Mouse (Mus musculus): Measurements from ENCODE around the gene Farp1. TPM values are rescaled to one million over a fixed set of nuclear protein-coding genes. Genes with fewer than 3 reads are reported as not detected.

The Farp1 gene
- total RNA-seq, 1 experiment: 8.6 TPM

- no peaks in the 10 kb centered on the region for H3K36me3 ChIP-seq (ENCODE audit: control insufficient read depth, insufficient read depth, low read length, poor library complexity, severe bottlenecking)
- no peak overlapping the region for H3K27ac ChIP-seq (ENCODE audit: insufficient read depth, low read depth, low read length, poor library complexity, severe bottlenecking)
- H3K9me3 ChIP-seq (ENCODE audit: control insufficient read depth, insufficient read depth, low read depth, low read length): no peaks in the 10 kb centered on the region
- in situ Hi-C loops (cut with MboI; ENCODE audit: low sequenced_read_pairs in 2 of 2, unreplicated experiment in 2 of 2): loop anchor here in 1 of 2 experiments (25.0 kb wide), 2 partner anchors 167 to 317 kb away; no protein-coding TSS in a partner anchor
- TF ChIP-seq HCFC1 (IDR thresholded peaks at IDR 0.05; ENCODE audit: borderline replicate concordance, insufficient read depth, low read length) (no peak), CHD2 (IDR thresholded peaks at IDR 0.05; ENCODE audit: low read depth, low read length) (no peak), ZNF384 (IDR thresholded peaks at IDR 0.05; ENCODE audit: low read depth, low read length) (no peak), MAFK (IDR thresholded peaks at IDR 0.05; ENCODE audit: insufficient read depth, low read depth, low read length) (no peak), ZC3H11A (IDR thresholded peaks at IDR 0.05; ENCODE audit: borderline replicate concordance, low read depth, low read length) (no peak)
- no peaks in the 10 kb centered on the region; a peak in 1 of 4 replicates for H3K4me1 ChIP-seq (ENCODE audit: control insufficient read depth in 2 of 2, insufficient read depth in 2 of 2, low read length in 2 of 2, poor library complexity in 1 of 2)
- H3K4me3 ChIP-seq (ENCODE audit: insufficient read depth in 1 of 2, low read depth in 1 of 2, low read length in 2 of 2, poor library complexity in 1 of 2, severe bottlenecking in 1 of 2): no peak overlapping the region
- no peak for DNase-seq (ENCODE audit: low read depth, low spot score)
- H3K9ac ChIP-seq (ENCODE audit: insufficient read depth, low read depth, low read length, poor library complexity, severe bottlenecking): no peak overlapping the region
These were observed 235.5 kb downstream of the Farp1 start for GRCm38 (mm10) chr14:121270490-121270889.

DNA sequence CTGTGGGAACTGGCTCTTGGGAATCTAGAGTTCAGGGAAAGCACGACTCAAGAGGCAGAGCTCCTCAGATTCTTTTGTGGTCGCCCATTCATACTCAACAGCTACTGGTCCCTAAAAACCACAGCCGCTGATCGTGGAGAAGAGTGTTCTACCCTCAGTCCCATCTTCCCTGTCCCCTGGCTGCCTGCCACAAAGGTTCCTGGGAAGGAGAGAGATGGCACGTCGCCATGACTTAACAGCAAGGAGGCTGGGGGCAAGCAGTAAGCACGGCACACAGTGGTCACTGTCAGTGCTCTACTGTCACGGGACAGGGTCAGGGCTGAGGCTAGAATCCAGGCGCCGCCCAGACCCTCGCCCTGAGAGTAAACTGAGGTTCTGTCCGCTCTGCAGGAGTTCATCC lies 240.0 kb downstream of the Farp1 start:
- no peak for DNase-seq (ENCODE audit: low read depth, low spot score)
- H3K9ac ChIP-seq (ENCODE audit: insufficient read depth, low read depth, low read length, poor library complexity, severe bottlenecking): no peak overlapping the region
- in situ Hi-C loops (cut with MboI; ENCODE audit: low sequenced_read_pairs in 2 of 2, unreplicated experiment in 2 of 2): loop anchor here in 1 of 2 experiments (25.0 kb wide), 2 partner anchors 162 to 312 kb away; no protein-coding TSS in a partner anchor
- H3K27ac ChIP-seq (ENCODE audit: insufficient read depth, low read depth, low read length, poor library complexity, severe bottlenecking): no peak overlapping the region
- no peaks in the 10 kb centered on the region for H3K9me3 ChIP-seq (ENCODE audit: control insufficient read depth, insufficient read depth, low read depth, low read length)
- H3K36me3 ChIP-seq (ENCODE audit: control insufficient read depth, insufficient read depth, low read length, poor library complexity, severe bottlenecking): no peaks in the 10 kb centered on the region
- no peak overlapping the region for H3K4me3 ChIP-seq (ENCODE audit: insufficient read depth in 1 of 2, low read depth in 1 of 2, low read length in 2 of 2, poor library complexity in 1 of 2, severe bottlenecking in 1 of 2)
- no peaks in the 10 kb centered on the region for H3K4me1 ChIP-seq (ENCODE audit: control insufficient read depth in 2 of 2, insufficient read depth in 2 of 2, low read length in 2 of 2, poor library complexity in 1 of 2)
- TF ChIP-seq CHD2 (IDR thresholded peaks at IDR 0.05; ENCODE audit: low read depth, low read length): no peak
- TF ChIP-seq ZC3H11A (IDR thresholded peaks at IDR 0.05; ENCODE audit: borderline replicate concordance, low read depth, low read length): no peak
- TF ChIP-seq MAFK (IDR thresholded peaks at IDR 0.05; ENCODE audit: insufficient read depth, low read depth, low read length): no peak
- no peak for TF ChIP-seq ZNF384 (IDR thresholded peaks at IDR 0.05; ENCODE audit: low read depth, low read length)
- no peak for TF ChIP-seq HCFC1 (IDR thresholded peaks at IDR 0.05; ENCODE audit: borderline replicate concordance, insufficient read depth, low read length)

GRCm38 (mm10) chr14:121276016-121276415 lies 241.0 kb downstream of the Farp1 start:
- TF ChIP-seq ZC3H11A (IDR thresholded peaks at IDR 0.05; ENCODE audit: borderline replicate concordance, low read depth, low read length) (no peak), CHD2 (IDR thresholded peaks at IDR 0.05; ENCODE audit: low read depth, low read length) (no peak), HCFC1 (IDR thresholded peaks at IDR 0.05; ENCODE audit: borderline replicate concordance, insufficient read depth, low read length) (no peak), MAFK (IDR thresholded peaks at IDR 0.05; ENCODE audit: insufficient read depth, low read depth, low read length) (no peak), ZNF384 (IDR thresholded peaks at IDR 0.05; ENCODE audit: low read depth, low read length) (no peak)
- no peak for DNase-seq (ENCODE audit: low read depth, low spot score)
- no peak overlapping the region for H3K4me3 ChIP-seq (ENCODE audit: insufficient read depth in 1 of 2, low read depth in 1 of 2, low read length in 2 of 2, poor library complexity in 1 of 2, severe bottlenecking in 1 of 2)
- no peaks in the 10 kb centered on the region for H3K9me3 ChIP-seq (ENCODE audit: control insufficient read depth, insufficient read depth, low read depth, low read length)
- H3K27ac ChIP-seq (ENCODE audit: insufficient read depth, low read depth, low read length, poor library complexity, severe bottlenecking): no peak overlapping the region
- 0 out of 2 replicates have a peak, but pooled peaks cover 3% of the 10 kb centered on the region for H3K36me3 ChIP-seq (ENCODE audit: control insufficient read depth, insufficient read depth, low read length, poor library complexity, severe bottlenecking)
- H3K9ac ChIP-seq (ENCODE audit: insufficient read depth, low read depth, low read length, poor library complexity, severe bottlenecking): no peak overlapping the region
- in situ Hi-C loops (cut with MboI; ENCODE audit: low sequenced_read_pairs in 2 of 2, unreplicated experiment in 2 of 2): no loop called here
- no peaks in the 10 kb centered on the region; a peak in 1 of 4 replicates for H3K4me1 ChIP-seq (ENCODE audit: control insufficient read depth in 2 of 2, insufficient read depth in 2 of 2, low read length in 2 of 2, poor library complexity in 1 of 2)

- Histone ChIP-seq H3K9ac (ENCODE audit: insufficient read depth, low read depth, low read length, poor library complexity, severe bottlenecking) (no peak overlapping the region), H3K9me3 (ENCODE audit: control insufficient read depth, insufficient read depth, low read depth, low read length) (no peaks in the 10 kb centered on the region), H3K36me3 (ENCODE audit: control insufficient read depth, insufficient read depth, low read length, poor library complexity, severe bottlenecking) (peaks cover 14% of the 10 kb centered on the region; the same call in 1 of the 2 replicates), H3K4me3 (ENCODE audit: insufficient read depth in 1 of 2, low read depth in 1 of 2, low read length in 2 of 2, poor library complexity in 1 of 2, severe bottlenecking in 1 of 2) (no peak overlapping the region), H3K4me1 (ENCODE audit: control insufficient read depth in 2 of 2, insufficient read depth in 2 of 2, low read length in 2 of 2, poor library complexity in 1 of 2) (peaks cover 0 to 7% of the 10 kb centered on the region in 2 experiments; a peak in 1 of 4 replicates), H3K27ac (ENCODE audit: insufficient read depth, low read depth, low read length, poor library complexity, severe bottlenecking) (no peak overlapping the region)
- in situ Hi-C loops (cut with MboI; ENCODE audit: low sequenced_read_pairs in 2 of 2, unreplicated experiment in 2 of 2): no loop called here
- TF ChIP-seq ZC3H11A (IDR thresholded peaks at IDR 0.05; ENCODE audit: borderline replicate concordance, low read depth, low read length) (peak; percentile 73; the same call in 1 of the 2 replicates), ZNF384 (IDR thresholded peaks at IDR 0.05; ENCODE audit: low read depth, low read length) (no peak)
- DNase-seq (ENCODE audit: low read depth, low spot score): peak; percentile 68
These were observed 244.1 kb downstream of the Farp1 start for GRCm38 (mm10) chr14:121279106-121279505.

Data from ES-E14 (cell line).